Mouse (Mus musculus): ENCODE measurements around the gene Phf13.
"Not testable (repeated sequence)": the region's sequence is repeated elsewhere in the genome, so short reads cannot be mapped to it uniquely, and the experiment has no call there.

The Phf13 gene

GRCm38 (mm10) chr4:151996173-151996950, at the start of gene Phf13:
Gene Phf13 (minus strand): TSS chr4:151996258.
- peak; percentile 100 for DNase-seq

DNA sequence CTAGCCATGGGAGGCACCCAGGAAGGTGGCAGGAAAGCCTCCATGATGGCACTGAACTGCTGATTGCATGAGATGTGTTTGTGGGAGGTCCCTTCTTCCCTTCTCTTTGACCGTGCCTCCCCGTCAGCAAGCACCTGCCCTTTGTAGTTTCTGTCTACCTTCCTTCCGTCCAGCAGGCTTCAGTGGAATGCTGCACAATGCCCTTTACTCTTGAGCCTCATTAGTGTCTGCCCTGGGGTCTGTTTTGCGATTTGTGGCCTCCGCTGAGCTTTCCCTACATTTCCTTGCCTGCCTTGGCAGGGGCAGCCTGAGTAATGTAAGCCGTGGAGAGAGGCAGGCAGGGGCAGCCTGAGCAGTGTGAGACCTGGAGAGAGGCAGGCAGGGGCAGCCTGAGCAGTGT, 48.6 kb upstream of the Phf13 start:
- DNase-seq: no peak

- DNase-seq: no peak
Measured at GRCm38 (mm10) chr4:152043171-152043570, 47.1 kb upstream of the Phf13 start.

DNA sequence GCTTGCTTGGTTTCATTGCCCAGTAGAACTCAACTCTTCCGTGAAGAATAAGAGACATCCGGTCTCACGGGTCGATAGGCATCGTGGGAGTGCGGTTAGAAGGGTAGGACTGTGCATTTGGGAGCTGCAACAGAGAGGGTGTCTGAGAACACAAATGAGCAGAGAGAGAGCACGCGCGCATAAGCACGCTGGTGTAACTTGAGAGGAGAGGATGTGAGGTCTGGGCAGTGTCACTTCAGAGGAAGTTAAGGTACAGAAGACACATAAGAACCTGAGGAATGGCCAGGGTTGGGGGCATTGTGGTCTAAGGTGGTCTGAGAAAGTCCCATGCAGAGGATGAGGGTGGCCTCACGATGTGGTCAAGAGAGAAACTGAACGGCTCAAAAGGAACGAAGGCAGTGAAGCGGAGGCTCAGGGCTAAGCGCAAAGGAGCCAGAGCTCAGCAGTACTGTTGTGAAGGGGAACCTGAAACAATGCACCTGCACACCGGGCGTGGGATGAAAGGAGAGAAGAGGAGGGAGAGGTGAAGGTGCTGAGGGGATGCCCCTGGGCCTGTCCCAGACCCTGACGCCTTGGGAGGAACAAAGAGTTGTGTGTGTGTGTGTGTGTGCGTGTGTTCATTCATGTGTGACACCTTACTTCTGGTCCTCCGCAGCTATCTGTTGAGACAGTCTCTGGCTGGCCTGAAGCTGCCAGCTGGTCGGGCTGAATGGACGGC, 46.0 kb upstream of the Phf13 start:
- no peak for DNase-seq

DNA sequence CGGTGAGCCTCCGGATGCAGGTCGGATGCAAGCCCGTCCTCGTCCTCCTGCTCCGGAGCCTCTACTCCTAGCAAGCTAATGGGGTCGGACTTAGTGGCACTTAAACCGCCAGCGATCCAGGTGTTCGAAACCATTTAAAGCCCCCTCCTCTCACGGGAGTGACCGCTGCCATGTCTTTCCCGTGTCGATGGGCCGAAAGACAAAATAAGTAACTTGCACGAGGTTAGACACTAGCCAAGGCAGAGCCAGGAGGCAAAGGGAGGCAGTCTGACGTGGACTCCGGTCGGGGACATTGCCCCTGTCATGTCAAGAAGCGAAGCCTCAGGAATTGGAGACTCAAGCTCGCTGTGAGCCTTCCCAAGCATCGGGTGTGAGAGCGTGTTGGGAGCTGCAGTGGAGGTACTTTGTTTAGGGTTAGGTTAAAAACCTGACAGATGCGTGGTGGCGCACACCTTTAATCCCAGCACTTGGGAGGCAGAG, 43.8 kb upstream of the Phf13 start:
- no peak for DNase-seq

GRCm38 (mm10) chr4:152038985-152039830, 43.1 kb upstream of the Phf13 start, which contains the start of gene Nol9:
Gene Nol9 (plus strand): TSS chr4:152039321.
- DNase-seq: peak; percentile 88

GRCm38 (mm10) chr4:152038225-152038984, 42.3 kb upstream of the Phf13 start, which contains the start of gene Tas1r1:
Gene Tas1r1 (minus strand): TSS chr4:152038568.
- DNase-seq: no peak

DNA sequence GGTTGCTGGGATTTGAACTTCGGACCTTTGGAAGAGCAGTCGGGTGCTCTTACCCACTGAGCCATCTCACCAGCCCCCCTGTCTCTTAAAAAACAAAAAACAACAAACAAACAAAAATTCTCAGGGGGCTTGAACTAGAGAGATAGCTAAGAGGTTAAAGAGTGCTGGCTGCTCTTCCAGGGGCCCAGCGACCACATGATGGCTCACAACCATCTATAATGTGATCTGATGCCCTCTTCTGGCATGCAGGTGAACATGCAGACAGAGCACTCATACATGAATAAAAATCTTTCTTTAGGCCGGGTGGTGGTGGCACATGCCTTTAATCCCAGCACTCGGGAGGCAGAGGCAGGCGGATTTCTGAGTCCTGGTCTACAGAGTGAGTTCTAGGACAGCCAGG, 40.4 kb upstream of the Phf13 start:
- not testable (repeated sequence) for DNase-seq

GRCm38 (mm10) chr4:152032922-152033321, 36.9 kb upstream of the Phf13 start:
- DNase-seq: no peak

GRCm38 (mm10) chr4:152029997-152030396, 33.9 kb upstream of the Phf13 start:
- DNase-seq: peak; percentile 16

DNA sequence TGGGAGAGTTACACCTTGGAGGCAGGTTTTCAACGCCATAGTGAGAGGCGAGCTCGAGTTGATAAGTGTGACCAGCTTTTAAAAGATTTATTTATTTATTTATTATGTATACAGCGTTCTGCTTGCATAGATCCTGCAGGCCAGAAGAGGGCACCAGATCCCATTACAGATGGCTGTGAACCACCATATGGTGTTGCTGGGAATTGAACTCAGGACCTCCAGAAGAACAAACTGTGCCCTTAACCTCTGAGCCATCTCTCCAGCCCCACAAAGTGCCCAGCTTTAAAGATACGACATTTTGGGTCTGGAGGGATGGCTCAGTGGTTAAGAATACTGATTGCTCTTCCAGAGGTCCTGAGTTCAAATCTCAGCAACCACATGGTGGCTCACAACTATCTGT, 33.0 kb upstream of the Phf13 start:
- DNase-seq: no peak

- no peak for DNase-seq
Measured at GRCm38 (mm10) chr4:152028456-152028855, 32.4 kb upstream of the Phf13 start.

DNA sequence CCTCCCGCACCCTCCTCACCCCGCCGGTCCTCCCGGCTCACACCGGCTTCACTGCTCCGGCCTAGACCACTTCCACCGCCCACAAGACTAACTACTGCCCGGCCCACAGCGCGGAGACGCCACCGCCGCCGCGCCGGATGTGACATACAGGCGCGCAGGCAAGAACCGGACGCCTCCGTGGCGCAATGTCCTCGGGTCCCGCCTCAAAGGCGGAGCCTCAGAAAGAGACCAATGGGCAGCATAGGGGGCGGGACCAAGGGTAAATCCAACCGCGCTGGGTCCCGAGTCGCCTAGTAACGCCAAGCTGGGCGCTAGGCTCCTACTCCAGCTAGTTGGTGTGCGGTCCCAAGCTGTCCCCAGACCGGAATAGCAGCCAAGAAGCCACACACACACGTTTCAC, 31.5 kb upstream of the Phf13 start, which contains the start of gene Zbtb48:
Gene Zbtb48 (minus strand): TSS at position 148 of the 400 bp plus-strand sequence.
- peak; percentile 98 for DNase-seq

GRCm38 (mm10) chr4:152026751-152027508, 30.9 kb upstream of the Phf13 start:
- no peak for DNase-seq

GRCm38 (mm10) chr4:152024525-152024924, 28.5 kb upstream of the Phf13 start:
- no peak for DNase-seq

GRCm38 (mm10) chr4:152022506-152022905, 26.4 kb upstream of the Phf13 start:
- DNase-seq: no peak

- DNase-seq: no peak
Measured at GRCm38 (mm10) chr4:152021568-152022097, 25.6 kb upstream of the Phf13 start.

- no peak for DNase-seq
Measured at GRCm38 (mm10) chr4:152020024-152020423, 24.0 kb upstream of the Phf13 start.

GRCm38 (mm10) chr4:152019073-152019472, 23.0 kb upstream of the Phf13 start:
- DNase-seq: no peak

- no peak for DNase-seq
Measured at GRCm38 (mm10) chr4:152013036-152013813, 17.2 kb upstream of the Phf13 start.

All from layer of hippocampus, adult 9-11 months (tissue).